Mouse (Mus musculus) midbrain, postnatal 0 days (tissue): ENCODE data around the gene Hoxd4. TPM values are rescaled to one million over a fixed set of nuclear protein-coding genes. Genes with fewer than 3 reads are reported as not detected.

ENCODE experiments used
- ATAC-seq: fragments of 200-750 bp; cut with Nextera tagmentation; 2 replicates; pipeline ENCODE4 v1.8.0; 2017; ENCODE audit warnings: moderate number of reproducible peaks, mild to moderate bottlenecking, moderate TSS enrichment, moderate library complexity; ENCODE audit not compliant: low FRiP score
- DNase-seq: peaks from one replicate; pipeline ENCODE4 v3.0.0-alpha.2; 2015; ENCODE audit warnings: low spot score
- H3K27ac ChIP-seq: fragments of 300-500 bp; sonication (generic); 2 replicates; pipeline ENCODE4 v1.5.1; 2014; ENCODE audit warnings: low read depth, mild to moderate bottlenecking, low read length, mixed read lengths
- H3K27me3 ChIP-seq: fragments of 300-500 bp; sonication (generic); 2 replicates; pipeline ENCODE4 v1.6.1; 2014; ENCODE audit warnings: low read length, control low read depth, mixed read lengths; ENCODE audit not compliant: insufficient read depth
- H3K36me3 ChIP-seq: fragments of 300-500 bp; sonication (generic); 2 replicates; pipeline ENCODE4 v1.6.1; 2014; ENCODE audit warnings: low read length, control low read depth, mixed read lengths; ENCODE audit not compliant: insufficient read depth
- H3K4me1 ChIP-seq: fragments of 300-500 bp; sonication (generic); 2 replicates; pipeline ENCODE4 v1.6.1; 2014; ENCODE audit warnings: mild to moderate bottlenecking, control low read depth, antibody characterized with exemption, low read length, mixed read lengths; ENCODE audit not compliant: insufficient read depth
- H3K4me2 ChIP-seq: fragments of 300-500 bp; sonication (generic); 2 replicates; pipeline ENCODE4 v1.6.1; 2014; ENCODE audit warnings: low read depth, mild to moderate bottlenecking, low read length, mixed read lengths; ENCODE audit not compliant: poor library complexity, severe bottlenecking
- H3K4me3 ChIP-seq: fragments of 300-500 bp; sonication (generic); 2 replicates; pipeline ENCODE4 v1.5.1; 2014; ENCODE audit warnings: low read depth, mild to moderate bottlenecking, low read length, moderate library complexity
- H3K9ac ChIP-seq: fragments of 300-500 bp; sonication (generic); replicated peaks from 2 replicates; pipeline ENCODE4 v1.6.1; 2014; ENCODE audit warnings: mild to moderate bottlenecking, low read length, moderate library complexity, mixed read lengths; ENCODE audit not compliant: poor library complexity, severe bottlenecking
- H3K9me3 ChIP-seq: fragments of 300-500 bp; sonication (generic); 2 replicates; pipeline ENCODE4 v1.6.1; 2016; ENCODE audit warnings: low read length, control low read depth
- CTCF ChIP-seq: IDR thresholded peaks from 2 replicates; pipeline ENCODE4 v1.5.1; 2016; ENCODE audit warnings: antibody characterized with exemption, mild to moderate bottlenecking
- WGBS: fragments of 180-500 bp; shearing (Covaris S2); extraction: QIAGEN DNeasy Blood & Tissue Kit; methylation state at CpG from one replicate; pipeline ENCODE4 v1.1.7; 2014; 5-methylcytosine and 5-hydroxymethylcytosine counted together
- polyA plus RNA-seq: library from polyadenylated mRNA; unstranded; fragments of >200 nt; fragmentation: Nextera tagmentation; extraction: Ambion mirVana; gene quantifications from 2 replicates; pipeline ENCODE4 v1.2.1, GENCODE M21; 2015
- total RNA-seq: library from RNA; depleted of rRNA; stranded (reverse); fragments of >200 nt; gene quantifications from 2 replicates; pipeline ENCODE4 v1.2.3, GENCODE M21; 2014

Gene Hoxd4
- total and polyA plus RNA-seq, 2 experiments from 2014 or later = 1.2 TPM; not detected in 1

DNA sequence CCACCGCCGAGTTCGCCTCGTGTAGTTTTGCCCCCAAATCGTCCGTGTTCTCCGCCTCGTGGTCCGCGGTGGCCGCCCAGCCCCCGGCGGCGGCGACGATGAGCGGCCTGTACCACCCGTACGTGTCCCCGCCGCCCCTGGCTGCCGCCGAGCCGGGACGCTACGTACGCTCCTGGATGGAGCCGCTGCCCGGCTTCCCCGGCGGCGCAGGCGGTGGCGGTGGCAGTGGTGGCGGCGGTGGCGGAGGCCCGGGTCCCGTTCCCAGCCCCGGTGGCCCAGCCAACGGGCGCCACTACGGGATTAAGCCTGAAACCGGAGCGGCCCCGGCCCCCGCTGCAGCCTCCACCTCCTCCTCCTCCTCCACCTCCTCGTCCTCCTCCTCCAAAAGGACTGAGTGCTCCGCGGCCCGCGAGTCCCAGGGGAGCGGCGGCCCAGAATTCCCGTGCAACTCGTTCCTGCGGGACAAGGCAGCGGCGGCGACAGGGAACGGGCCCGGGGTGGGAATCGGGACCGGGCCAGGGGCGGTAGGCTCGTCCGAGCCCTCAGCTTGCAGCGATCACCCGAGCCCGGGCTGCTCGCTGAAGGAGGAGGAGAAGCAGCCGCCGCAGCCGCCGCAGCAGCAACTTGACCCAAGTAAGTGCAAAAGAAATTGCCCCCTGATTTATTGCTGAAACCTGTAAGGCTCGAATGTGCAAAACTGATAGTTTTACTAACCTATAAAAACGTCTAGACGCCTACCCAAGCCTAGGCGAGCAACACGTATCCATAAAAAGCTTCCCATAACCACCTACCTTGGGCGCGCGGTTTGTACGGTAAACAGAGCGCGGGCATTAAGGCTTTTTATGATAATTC, 13.3 kb upstream of the Hoxd4 start:
- Histone ChIP-seq H3K9ac (no peak overlapping the region), H3K4me2 (peak overlapping the region; percentile 35), H3K4me3 (peak overlapping the region; percentile 14), H3K4me1 (0 out of 2 replicates have a peak, but pooled peaks cover 2% of the 10 kb centered on the region), H3K27me3 (peaks cover 86% of the 10 kb centered on the region), H3K36me3 (no peaks in the 10 kb centered on the region), H3K9me3 (no peaks in the 10 kb centered on the region), H3K27ac (no peak overlapping the region)
- no peak for TF ChIP-seq CTCF
- WGBS = 2% methylated on average over 56 of the region's 86 CpGs
- no peak for DNase-seq
- no peak for ATAC-seq

DNA sequence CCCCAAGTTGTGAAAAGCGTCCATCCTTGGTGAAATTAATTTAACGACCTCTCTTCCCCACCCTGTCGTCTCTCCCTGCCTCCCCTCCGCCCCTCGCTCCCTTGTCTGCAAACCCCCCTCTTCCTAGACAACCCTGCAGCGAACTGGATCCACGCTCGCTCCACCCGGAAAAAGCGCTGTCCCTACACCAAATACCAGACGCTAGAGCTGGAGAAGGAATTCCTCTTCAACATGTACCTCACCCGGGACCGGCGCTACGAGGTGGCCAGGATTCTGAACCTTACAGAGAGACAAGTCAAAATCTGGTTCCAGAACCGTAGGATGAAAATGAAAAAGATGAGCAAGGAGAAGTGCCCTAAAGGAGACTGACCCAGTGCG, 12.7 kb upstream of the Hoxd4 start:
- Histone ChIP-seq H3K4me3 (no peak overlapping the region), H3K4me2 (no peak overlapping the region), H3K36me3 (no peaks in the 10 kb centered on the region), H3K4me1 (0 out of 2 replicates have a peak, but pooled peaks cover 2% of the 10 kb centered on the region), H3K27ac (no peak overlapping the region), H3K9ac (no peak overlapping the region), H3K27me3 (peaks cover 86% of the 10 kb centered on the region), H3K9me3 (no peaks in the 10 kb centered on the region)
- WGBS = 2% methylated on average over 17 of the region's 17 CpGs
- TF ChIP-seq CTCF = no peak
- DNase-seq (no peak), ATAC-seq (no peak)

DNA sequence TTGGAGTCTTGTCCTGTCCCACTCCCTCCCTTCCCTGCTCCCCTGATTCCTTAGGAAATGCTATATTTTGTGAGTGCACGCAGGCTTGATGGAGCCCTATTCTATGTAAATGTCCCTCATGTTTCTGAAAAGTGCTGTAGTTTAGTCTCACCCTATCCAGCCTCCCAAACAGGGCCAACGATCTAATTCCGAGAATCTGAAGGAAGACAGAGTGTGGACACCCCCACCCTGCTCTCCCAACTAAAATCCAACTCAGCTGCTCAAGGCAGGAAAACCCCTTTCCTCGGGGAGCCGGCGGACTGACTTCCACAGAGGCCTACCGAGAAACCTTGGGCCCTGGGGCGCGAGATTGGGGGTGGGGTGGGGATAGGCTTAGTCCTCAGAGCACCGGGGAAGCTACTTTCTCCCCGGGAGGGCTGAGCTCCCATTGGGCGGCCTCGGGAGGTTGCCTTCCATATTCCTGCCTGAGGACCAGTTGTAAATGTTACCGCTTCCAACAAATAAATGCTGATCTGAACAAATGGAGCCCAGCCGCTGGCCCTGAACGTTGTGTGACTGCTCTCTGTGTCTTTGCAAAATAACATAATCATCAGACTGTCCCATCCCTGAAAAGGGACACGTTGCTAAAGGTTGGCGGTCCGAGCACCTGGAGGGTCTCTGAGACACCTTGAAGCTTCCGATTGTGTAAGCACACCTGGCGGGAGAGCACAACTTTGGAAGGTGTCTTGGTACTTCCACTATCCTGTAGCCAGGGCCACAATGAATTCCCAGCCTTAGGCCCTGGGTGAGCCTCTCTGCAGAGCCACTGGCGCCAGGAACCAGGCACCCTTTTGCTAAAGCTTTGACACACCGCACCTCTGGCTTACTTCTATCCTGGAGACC, 11.8 kb upstream of the Hoxd4 start:
- WGBS = 1% methylated on average over 23 of the region's 23 CpGs
- Histone ChIP-seq H3K4me1 (0 out of 2 replicates have a peak, but pooled peaks cover 2% of the 10 kb centered on the region), H3K27me3 (peaks cover 83% of the 10 kb centered on the region), H3K9ac (no peak overlapping the region), H3K4me3 (no peak overlapping the region), H3K27ac (no peak overlapping the region), H3K36me3 (no peaks in the 10 kb centered on the region), H3K9me3 (no peaks in the 10 kb centered on the region), H3K4me2 (no peak overlapping the region)
- no peak for TF ChIP-seq CTCF
- ATAC-seq (no peak), DNase-seq (no peak)

DNA sequence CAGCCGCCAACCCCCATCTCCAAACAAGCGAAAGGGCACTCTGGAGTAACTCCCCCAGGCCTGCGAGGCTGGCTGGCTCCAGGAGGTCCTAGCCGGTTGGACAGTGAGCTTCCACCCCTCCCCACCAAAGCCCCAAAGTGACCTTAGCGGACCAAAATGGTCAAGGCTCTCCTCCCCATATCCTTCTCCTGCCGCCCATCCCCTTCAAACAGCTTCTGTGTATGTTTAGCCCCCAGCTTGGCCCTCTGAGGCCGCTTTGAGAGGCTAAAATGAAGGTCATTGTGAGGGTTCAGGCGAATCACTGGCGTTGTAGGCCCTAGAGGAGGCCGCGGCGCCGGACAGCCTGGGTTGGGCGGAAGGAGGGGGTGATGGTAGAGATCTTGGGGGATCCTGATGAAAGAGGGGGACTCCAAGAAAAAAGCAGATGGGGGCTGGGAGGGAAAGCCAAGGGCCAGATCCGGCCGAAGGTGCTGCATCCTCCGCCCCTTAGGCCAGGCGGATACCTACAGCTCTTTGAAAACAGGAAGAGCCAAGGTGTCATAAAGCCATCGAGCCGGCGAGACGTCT, 11.1 kb upstream of the Hoxd4 start:
- H3K4me2 ChIP-seq = no peak overlapping the region
- TF ChIP-seq CTCF = no peak
- no peaks in the 10 kb centered on the region for H3K9me3 ChIP-seq
- no peak overlapping the region for H3K27ac ChIP-seq
- peaks cover 83% of the 10 kb centered on the region for H3K27me3 ChIP-seq
- H3K9ac ChIP-seq = no peak overlapping the region
- no peak for DNase-seq
- H3K4me3 ChIP-seq = no peak overlapping the region
- WGBS = 3% methylated on average over 22 of the region's 22 CpGs
- 0 out of 2 replicates have a peak, but pooled peaks cover 2% of the 10 kb centered on the region for H3K4me1 ChIP-seq
- no peak for ATAC-seq
- no peaks in the 10 kb centered on the region for H3K36me3 ChIP-seq

DNA sequence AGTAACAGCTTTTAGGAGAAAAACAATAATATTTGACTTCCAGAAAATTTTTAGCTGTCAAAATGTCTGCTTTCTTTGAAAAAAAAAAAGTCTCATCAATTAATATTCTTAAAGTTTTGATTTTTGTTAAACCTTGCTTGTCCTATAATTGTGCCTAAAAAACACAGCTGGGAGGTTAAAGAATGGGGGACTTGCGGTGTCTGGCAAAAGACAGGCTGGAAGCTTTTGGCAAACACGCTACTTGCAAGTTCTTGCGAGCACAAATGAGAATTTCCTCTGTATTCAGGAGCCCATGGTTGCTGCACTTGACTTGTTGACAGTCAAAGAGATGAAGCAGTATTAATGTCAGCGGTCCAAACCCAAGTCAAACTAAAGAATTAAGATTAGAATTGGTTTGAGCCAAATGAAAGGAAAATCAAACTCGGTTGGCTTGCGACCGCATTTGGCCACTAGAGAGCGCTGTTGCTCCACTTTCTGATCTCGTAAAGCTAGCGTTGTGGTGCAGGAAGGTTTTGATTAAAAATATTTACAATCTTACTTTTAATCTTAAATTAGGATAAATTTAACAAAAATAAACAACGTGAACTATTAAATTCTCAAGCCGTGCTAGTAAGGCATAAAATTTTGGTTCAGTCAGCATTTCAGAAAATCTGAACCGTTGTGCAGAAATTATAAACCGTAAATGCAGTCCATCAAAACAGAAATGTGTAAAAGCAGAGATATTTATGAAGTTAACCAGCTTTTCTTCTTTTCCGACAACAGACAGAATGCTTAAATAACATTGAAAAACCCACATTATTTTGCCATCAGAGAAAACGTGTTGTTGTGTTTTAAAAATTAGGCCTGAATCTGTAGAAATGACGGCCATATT, 9.5 kb upstream of the Hoxd4 start:
- H3K4me3 ChIP-seq = no peak overlapping the region
- H3K36me3 ChIP-seq = no peaks in the 10 kb centered on the region
- H3K9me3 ChIP-seq = no peaks in the 10 kb centered on the region
- H3K27ac ChIP-seq = no peak overlapping the region
- 0 out of 2 replicates have a peak, but pooled peaks cover 2% of the 10 kb centered on the region for H3K4me1 ChIP-seq
- H3K4me2 ChIP-seq = no peak overlapping the region
- DNase-seq = peak; percentile 81
- H3K9ac ChIP-seq = no peak overlapping the region
- H3K27me3 ChIP-seq = peaks cover 81% of the 10 kb centered on the region
- ATAC-seq = no peak
- WGBS = 12% methylated on average over 17 of the region's 17 CpGs
- peak; percentile 91 for TF ChIP-seq CTCF
